In the genomic region with DNA sequence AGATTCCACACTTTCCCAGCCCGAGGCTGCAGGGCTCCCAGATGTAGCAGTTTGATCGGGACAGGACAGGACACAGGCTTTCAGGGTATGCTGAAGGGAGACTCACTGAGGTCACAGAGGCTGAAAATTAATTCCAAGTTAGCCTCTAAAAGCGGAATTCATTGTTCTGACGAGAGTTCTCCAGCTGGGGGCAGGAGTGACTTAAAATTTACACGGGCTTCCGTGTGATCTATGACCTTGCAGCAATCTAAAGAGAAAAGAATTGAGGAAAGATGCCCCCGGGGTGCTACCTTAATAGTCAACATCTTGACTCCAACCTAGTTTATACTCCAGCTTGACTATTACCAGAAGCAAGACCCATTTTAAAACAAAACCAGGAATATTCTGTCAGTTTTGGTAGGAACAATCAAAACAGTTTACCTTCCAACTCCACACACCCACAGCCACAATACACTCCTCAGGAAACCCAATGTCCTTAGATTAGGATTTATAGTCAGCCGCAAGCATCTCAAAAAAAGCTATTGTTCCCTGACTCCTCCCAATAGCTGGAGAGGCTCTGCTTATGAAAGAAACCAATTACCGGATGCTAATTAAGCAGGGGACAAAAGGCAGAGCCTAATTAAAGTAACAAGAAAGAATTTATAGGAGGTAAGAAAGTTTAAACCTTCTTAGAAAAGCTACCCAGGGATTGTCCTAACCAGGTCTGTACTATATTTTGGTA, we compare ENCODE assay signal across 10 mouse cellular contexts. TPM values are rescaled to one million over a fixed set of nuclear protein-coding genes. Genes with fewer than 3 reads are reported as not detected.
DNase-seq lines count a peak whose midpoint lies in the region; ATAC-seq and TF ChIP-seq lines count a peak whose summit lies in the region.
"Had no signal": no experiment of that assay in that cellular context is flagged by ENCODE, and none has a peak within 500 bp of the region (broad histone marks: within the 10 kb centered on the region; RNA-seq: fewer than 3 reads in every experiment).

No protein-coding gene starts in this region.

- no peak overlapping the region for H3K27ac ChIP-seq in hindbrain, postnatal 0 days
- H3K27ac ChIP-seq in hindbrain, embryonic 13.5 days = no peak overlapping the region
- no peak overlapping the region for H3K27ac ChIP-seq in MEL (ENCODE audit: control insufficient read depth, low read depth, low read length)
- H3K27ac ChIP-seq in embryonic facial prominence, embryonic 10.5 days (replicated peaks) = no peak overlapping the region
- no peak overlapping the region for H3K27ac ChIP-seq in small intestine, adult 2 months (ENCODE audit: insufficient read depth, low read depth, low read length)

- no peaks in the 10 kb centered on the region; the same call in 1 of the 2 replicates for H3K4me1 ChIP-seq in hindbrain, postnatal 0 days (ENCODE audit: insufficient read depth, low read length)
- peaks cover 17% of the 10 kb centered on the region for H3K4me1 ChIP-seq in hindbrain, embryonic 13.5 days (replicated peaks)
- H3K4me1 ChIP-seq in MEL (ENCODE audit: control insufficient read depth in 1 of 2, insufficient read depth in 2 of 2, low read length in 2 of 2) = peaks cover 0 to 10% of the 10 kb centered on the region in 2 experiments; a peak in 2 of 4 replicates
- peaks cover 37% of the 10 kb centered on the region for H3K4me1 ChIP-seq in embryonic facial prominence, embryonic 10.5 days
- H3K4me1 ChIP-seq in small intestine, adult 2 months (ENCODE audit: control insufficient read depth, insufficient read depth, insufficient read length, low read length) = peaks cover 3% of the 10 kb centered on the region; the same call in 1 of the 2 replicates

- TF ChIP-seq CTCF in hindbrain, postnatal 0 days (IDR thresholded peaks at IDR 0.05; ENCODE audit: low read depth) = peak; percentile 60
- peak in 2 of 3 experiments; percentile 27 to 57; a peak in 3 of 6 replicates for TF ChIP-seq CTCF in MEL (IDR thresholded peaks at IDR 0.05 in 2 of 3, conservative IDR thresholded peaks at IDR 0.05 in 1 of 3; ENCODE audit: control insufficient read depth in 1 of 3, insufficient read depth in 1 of 3, low read depth in 2 of 3, low read length in 3 of 3, poor library complexity in 1 of 3, severe bottlenecking in 1 of 3)
- peak; percentile 17; the same call in 1 of the 2 replicates for TF ChIP-seq CTCF in small intestine, adult 2 months (IDR thresholded peaks at IDR 0.05; ENCODE audit: extremely low read depth, insufficient read length, insufficient replicate concordance, low read depth, low read length)

- 7% methylated on average over 9 of the region's 9 CpGs for WGBS in hindbrain, postnatal 0 days
- WGBS in hindbrain, embryonic 13.5 days = 5% methylated on average over 9 of the region's 9 CpGs
- 6% methylated on average over 9 of the region's 9 CpGs for WGBS in embryonic facial prominence, embryonic 10.5 days
- WGBS in small intestine, adult 2 months = 12% methylated on average over 9 of the region's 9 CpGs

- no peak overlapping the region for H3K4me2 ChIP-seq in hindbrain, postnatal 0 days (ENCODE audit: low read depth, low read length)
- H3K4me2 ChIP-seq in hindbrain, embryonic 13.5 days = no peak overlapping the region

- H3K9me3 ChIP-seq in hindbrain, postnatal 0 days (ENCODE audit: low read length) = no peaks in the 10 kb centered on the region
- no peaks in the 10 kb centered on the region for H3K9me3 ChIP-seq in hindbrain, embryonic 13.5 days
- no peaks in the 10 kb centered on the region for H3K9me3 ChIP-seq in MEL (replicated peaks; ENCODE audit: insufficient read depth, low read length)
- H3K9me3 ChIP-seq in embryonic facial prominence, embryonic 10.5 days = no peaks in the 10 kb centered on the region

- TF ChIP-seq EP300 in MEL (IDR thresholded peaks at IDR 0.05; ENCODE audit: low read depth in 1 of 2, low read length in 2 of 2) = no peak

- no peaks in the 10 kb centered on the region for H3K27me3 ChIP-seq in hindbrain, postnatal 0 days (ENCODE audit: insufficient read depth, low read length)
- 0 out of 2 replicates have a peak, but pooled peaks cover 11% of the 10 kb centered on the region for H3K27me3 ChIP-seq in hindbrain, embryonic 13.5 days
- peaks cover 0 to 6% of the 10 kb centered on the region in 2 experiments; a peak in 3 of 4 replicates for H3K27me3 ChIP-seq in MEL (ENCODE audit: control insufficient read depth in 1 of 2, insufficient read depth in 2 of 2, low read length in 2 of 2)
- peaks cover 6% of the 10 kb centered on the region; the same call in 1 of the 2 replicates for H3K27me3 ChIP-seq in embryonic facial prominence, embryonic 10.5 days (replicated peaks; ENCODE audit: low read depth, poor library complexity, severe bottlenecking)
- no peaks in the 10 kb centered on the region for H3K27me3 ChIP-seq in small intestine, adult 2 months (ENCODE audit: control insufficient read depth, insufficient read depth, low read length)

- DNase-seq in hindbrain, postnatal 0 days (ENCODE audit: low spot score) = peak; percentile 71
- DNase-seq in B cell, adult 2 months = peak; percentile 40 to 50
- no peak for DNase-seq in MEL (ENCODE audit: low read depth, low spot score)
- DNase-seq in embryonic facial prominence, embryonic 10.5 days (ENCODE audit: low spot score) = peak; percentile 44
- peak; percentile 67 to 82 for DNase-seq in kidney, postnatal 36 days
- DNase-seq in right cerebral cortex, postnatal 14 days = no peak

- TF ChIP-seq RAD21 in MEL (IDR thresholded peaks at IDR 0.05; ENCODE audit: low read depth, low read length) = peak; percentile 63

- peaks cover 13% of the 10 kb centered on the region for H3K79me2 ChIP-seq in MEL (ENCODE audit: control insufficient read depth, insufficient read depth, low read length, poor library complexity)

- no peak for ATAC-seq in hindbrain, postnatal 0 days
- no peak for ATAC-seq in hindbrain, embryonic 13.5 days (ENCODE audit: low FRiP score)

- H3K4me3 ChIP-seq in hindbrain, postnatal 0 days (ENCODE audit: low read length) = no peak overlapping the region
- no peak overlapping the region for H3K4me3 ChIP-seq in hindbrain, embryonic 13.5 days
- H3K4me3 ChIP-seq in MEL (ENCODE audit: control insufficient read depth in 1 of 2, insufficient read depth in 1 of 2, low read depth in 2 of 2, low read length in 2 of 2) = no peak overlapping the region
- no peak overlapping the region for H3K4me3 ChIP-seq in embryonic facial prominence, embryonic 10.5 days
- no peak overlapping the region for H3K4me3 ChIP-seq in small intestine, adult 2 months (ENCODE audit: low read depth, low read length)
- H3K4me3 ChIP-seq: erythroblast, embryonic 14.5 days had no signal

- H3K9ac ChIP-seq in hindbrain, postnatal 0 days (replicated peaks; ENCODE audit: low read length) = no peak overlapping the region
- no peak overlapping the region for H3K9ac ChIP-seq in hindbrain, embryonic 13.5 days
- H3K9ac ChIP-seq in MEL (ENCODE audit: control insufficient read depth, low read depth, low read length, poor library complexity, severe bottlenecking) = no peak overlapping the region

- no peaks in the 10 kb centered on the region for H3K36me3 ChIP-seq in hindbrain, postnatal 0 days (ENCODE audit: insufficient read depth, low read length)
- H3K36me3 ChIP-seq in hindbrain, embryonic 13.5 days = no peaks in the 10 kb centered on the region
- H3K36me3 ChIP-seq in MEL (ENCODE audit: control insufficient read depth in 1 of 2, insufficient read depth in 2 of 2, low read length in 2 of 2) = peaks cover 0 to 2% of the 10 kb centered on the region in 2 experiments; a peak in 1 of 4 replicates
- H3K36me3 ChIP-seq in embryonic facial prominence, embryonic 10.5 days (replicated peaks) = no peaks in the 10 kb centered on the region
- H3K36me3 ChIP-seq in small intestine, adult 2 months (ENCODE audit: control insufficient read depth, insufficient read depth, low read length) = no peaks in the 10 kb centered on the region

- TF ChIP-seq POLR2A in MEL (IDR thresholded peaks at IDR 0.05; ENCODE audit: control insufficient read depth in 1 of 2, insufficient read depth in 1 of 2, low read depth in 1 of 2, low read length in 2 of 2, poor library complexity in 1 of 2) = no peak
- TF ChIP-seq POLR2A in small intestine, adult 2 months (IDR thresholded peaks at IDR 0.05; ENCODE audit: low read depth, low read length) = no peak

RNA-seq across cellular contexts. Expression of a gene that starts 3.6 kb away (rescaled TPM):
- total RNA-seq in hindbrain, postnatal 0 days (2014; rRNA removed) = 79.3 and 82.4 TPM in 2 replicates
- polyA plus RNA-seq in hindbrain, postnatal 0 days (2015; fragmentation: Nextera tagmentation; extraction: Ambion mirVana) = 269 and 281 TPM in 2 replicates
- 211 and 226 TPM in 2 replicates for polyA plus RNA-seq in hindbrain, embryonic 13.5 days (2015; fragmentation: Nextera tagmentation; extraction: Ambion mirVana)
- 177 and 213 TPM in 2 replicates for total RNA-seq in MEL (2012; rRNA removed)
- 100 to 1,000 TPM in 1 of 2 experiments, not detected in 1; 317 TPM for polyA plus RNA-seq in MEL (2012; ENCODE audit: insufficient read depth in 1 of 2, insufficient read length in 2 of 2, low read depth in 1 of 2, low replicate concordance in 2 of 2, missing spikeins in 1 of 2)
- 602 and 668 TPM in 2 replicates for polyA plus RNA-seq in embryonic facial prominence, embryonic 10.5 days (2016; fragmentation: Nextera tagmentation; extraction: Ambion mirVana)
- 263 and 363 TPM in 2 replicates for polyA plus RNA-seq in small intestine, adult 2 months (2012; rRNA removed)

RNA-seq across cellular contexts. Expression of a gene that starts 3.6 kb away (rescaled TPM):
- total RNA-seq in hindbrain, postnatal 0 days (2014; rRNA removed) = not detected in 2 replicates
- 0.38 TPM in 1 of 2 replicates, not detected in the other for polyA plus RNA-seq in hindbrain, postnatal 0 days (2015; fragmentation: Nextera tagmentation; extraction: Ambion mirVana)
- polyA plus RNA-seq in hindbrain, embryonic 13.5 days (2015; fragmentation: Nextera tagmentation; extraction: Ambion mirVana) = not detected in 2 replicates
- total RNA-seq in MEL (2012; rRNA removed) = not detected in 2 replicates
- polyA plus RNA-seq in MEL (2012; ENCODE audit: insufficient read depth in 1 of 2, insufficient read length in 2 of 2, low read depth in 1 of 2, low replicate concordance in 2 of 2, missing spikeins in 1 of 2) = not detected
- 0.52 TPM in 1 of 2 replicates, not detected in the other for polyA plus RNA-seq in embryonic facial prominence, embryonic 10.5 days (2016; fragmentation: Nextera tagmentation; extraction: Ambion mirVana)
- polyA plus RNA-seq in small intestine, adult 2 months (2012; rRNA removed) = 1.1 TPM in 1 of 2 replicates, not detected in the other
- polyA plus RNA-seq: erythroblast, embryonic 14.5 days; liver, embryonic 16.5 days had no signal

RNA-seq across cellular contexts. Expression of a gene that starts 7.7 kb away (rescaled TPM):
- 16.5 and 39.5 TPM in 2 replicates for total RNA-seq in hindbrain, postnatal 0 days (2014; rRNA removed)
- polyA plus RNA-seq in hindbrain, postnatal 0 days (2015; fragmentation: Nextera tagmentation; extraction: Ambion mirVana) = 22.4 and 24.0 TPM in 2 replicates
- 13.4 and 13.6 TPM in 2 replicates for polyA plus RNA-seq in hindbrain, embryonic 13.5 days (2015; fragmentation: Nextera tagmentation; extraction: Ambion mirVana)
- 0.23 TPM in 1 of 2 replicates, not detected in the other for total RNA-seq in MEL (2012; rRNA removed)
- not detected for polyA plus RNA-seq in MEL (2012; ENCODE audit: insufficient read depth in 1 of 2, insufficient read length in 2 of 2, low read depth in 1 of 2, low replicate concordance in 2 of 2, missing spikeins in 1 of 2)
- 8.7 and 13.4 TPM in 2 replicates for polyA plus RNA-seq in embryonic facial prominence, embryonic 10.5 days (2016; fragmentation: Nextera tagmentation; extraction: Ambion mirVana)
- polyA plus RNA-seq in small intestine, adult 2 months (2012; rRNA removed) = 107 and 120 TPM in 2 replicates

RNA-seq across cellular contexts. Expression of a gene that starts 9.2 kb away (rescaled TPM):
- total RNA-seq in hindbrain, postnatal 0 days (2014; rRNA removed) = not detected in 2 replicates
- polyA plus RNA-seq in hindbrain, postnatal 0 days (2015; fragmentation: Nextera tagmentation; extraction: Ambion mirVana) = 0.39 TPM in 1 of 2 replicates, not detected in the other
- 0.36 and 1.7 TPM in 2 replicates for polyA plus RNA-seq in hindbrain, embryonic 13.5 days (2015; fragmentation: Nextera tagmentation; extraction: Ambion mirVana)
- total RNA-seq in MEL (2012; rRNA removed) = 0.31 TPM in 1 of 2 replicates, not detected in the other
- polyA plus RNA-seq in MEL (2012; ENCODE audit: insufficient read depth in 1 of 2, insufficient read length in 2 of 2, low read depth in 1 of 2, low replicate concordance in 2 of 2, missing spikeins in 1 of 2) = 1 to 10 TPM in 1 of 2 experiments, not detected in 1; 1.1 TPM
- polyA plus RNA-seq in embryonic facial prominence, embryonic 10.5 days (2016; fragmentation: Nextera tagmentation; extraction: Ambion mirVana) = 2.9 and 3.8 TPM in 2 replicates
- 0.56 and 0.87 TPM in 2 replicates for polyA plus RNA-seq in small intestine, adult 2 months (2012; rRNA removed)
- polyA plus RNA-seq: erythroblast, embryonic 14.5 days had no signal

RNA-seq across cellular contexts. Expression of a gene that starts 18.1 kb away (rescaled TPM):
- 16.3 and 16.6 TPM in 2 replicates for total RNA-seq in hindbrain, postnatal 0 days (2014; rRNA removed)
- 6.7 and 7.5 TPM in 2 replicates for polyA plus RNA-seq in hindbrain, postnatal 0 days (2015; fragmentation: Nextera tagmentation; extraction: Ambion mirVana)
- 8.8 and 10.4 TPM in 2 replicates for polyA plus RNA-seq in hindbrain, embryonic 13.5 days (2015; fragmentation: Nextera tagmentation; extraction: Ambion mirVana)
- total RNA-seq in MEL (2012; rRNA removed) = 3.0 and 3.2 TPM in 2 replicates
- polyA plus RNA-seq in MEL (2012; ENCODE audit: insufficient read depth in 1 of 2, insufficient read length in 2 of 2, low read depth in 1 of 2, low replicate concordance in 2 of 2, missing spikeins in 1 of 2) = 1 to 10 TPM in 1 of 2 experiments, not detected in 1; 7.2 TPM
- polyA plus RNA-seq in embryonic facial prominence, embryonic 10.5 days (2016; fragmentation: Nextera tagmentation; extraction: Ambion mirVana) = 13.5 and 14.3 TPM in 2 replicates
- 10.8 and 15.1 TPM in 2 replicates for polyA plus RNA-seq in small intestine, adult 2 months (2012; rRNA removed)

Comparison
In these comparisons a context has a peak if more than half of its experiments do, and no peak if none do; other contexts are left out.
1. DNase-seq: peak in hindbrain, postnatal 0 days (single experiment), B cell, adult 2 months (2 of 2), embryonic facial prominence, embryonic 10.5 days (single experiment) and kidney, postnatal 36 days (2 of 2); none in MEL (single experiment) and right cerebral cortex, postnatal 14 days (single experiment).
2. Peak in every context shown above with its lines, with median percentiles within 50 percentile points of each other: CTCF ChIP-seq.